Mouse (Mus musculus) embryonic facial prominence, embryonic 11.5 days (tissue): Measurements from ENCODE around the gene Utf1. TPM values are rescaled to one million over a fixed set of nuclear protein-coding genes. Genes with fewer than 3 reads are reported as not detected.

Experiments
- ATAC-seq: fragments of 200-750 bp; cut with Nextera tagmentation; replicated peaks from 2 replicates; pipeline ENCODE4 v1.8.0; 2017; ENCODE audit warnings: low read depth; ENCODE audit not compliant: insufficient number of reproducible peaks, low FRiP score, low TSS enrichment
- DNase-seq: peaks from one replicate; pipeline ENCODE4 v3.0.0-alpha.2; 2015; ENCODE audit warnings: low spot score
- H3K27ac ChIP-seq: fragments of 300-500 bp; sonication (generic); replicated peaks from 2 replicates; pipeline ENCODE4 v1.5.1; 2014; ENCODE audit warnings: mild to moderate bottlenecking, low read depth, low read length, control low read depth
- H3K27me3 ChIP-seq: fragments of 300-500 bp; sonication (generic); 2 replicates; pipeline ENCODE4 v1.6.1; 2014; ENCODE audit warnings: mild to moderate bottlenecking, low read length, moderate library complexity, mixed read lengths; ENCODE audit not compliant: control insufficient read depth, insufficient read depth
- H3K36me3 ChIP-seq: fragments of 300-500 bp; sonication (generic); replicated peaks from 2 replicates; pipeline ENCODE4 v1.6.1; 2014; ENCODE audit warnings: low read depth, mild to moderate bottlenecking, low read length, moderate library complexity, mixed read lengths; ENCODE audit not compliant: control insufficient read depth, insufficient read depth
- H3K4me1 ChIP-seq: fragments of 300-500 bp; sonication (generic); 2 replicates; pipeline ENCODE4 v1.6.1; 2014; ENCODE audit warnings: low read length, mixed read lengths; ENCODE audit not compliant: control insufficient read depth, insufficient read depth
- H3K4me2 ChIP-seq: fragments of 300-500 bp; sonication (generic); 2 replicates; pipeline ENCODE4 v1.6.1; 2014; ENCODE audit warnings: low read depth, mild to moderate bottlenecking, control low read depth, low read length, moderate library complexity
- H3K4me3 ChIP-seq: fragments of 300-500 bp; sonication (generic); 2 replicates; pipeline ENCODE4 v1.5.1; 2014; ENCODE audit warnings: low read depth, low read length, control low read depth
- H3K9ac ChIP-seq: fragments of 300-500 bp; sonication (generic); replicated peaks from 2 replicates; pipeline ENCODE4 v1.6.1; 2014; ENCODE audit warnings: mild to moderate bottlenecking, control low read depth, low read length
- H3K9me3 ChIP-seq: fragments of 300-500 bp; sonication (generic); replicated peaks from 2 replicates; pipeline ENCODE4 v1.6.1; 2016; ENCODE audit warnings: mild to moderate bottlenecking, low read length, inconsistent platforms, mixed read lengths; ENCODE audit not compliant: control insufficient read depth
- WGBS: fragments of 180-500 bp; shearing (Covaris S2); extraction: QIAGEN DNeasy Blood & Tissue Kit; methylation state at CpG from one replicate; pipeline ENCODE4 v1.1.7; 2014; 5-methylcytosine and 5-hydroxymethylcytosine counted together
- polyA plus RNA-seq: library from polyadenylated mRNA; unstranded; fragments of >200 nt; fragmentation: Nextera tagmentation; extraction: Ambion mirVana; gene quantifications from 2 replicates; pipeline ENCODE4 v1.2.1, GENCODE M21; 2014

Utf1 gene
- polyA plus RNA-seq, 1 experiment from 2014 or later = not detected

- DNase-seq = no peak
- Histone ChIP-seq H3K36me3 (no peaks in the 10 kb centered on the region), H3K27ac (no peak overlapping the region), H3K4me3 (peak overlapping the region; percentile 39), H3K4me2 (peak overlapping the region; percentile 75), H3K27me3 (no peaks in the 10 kb centered on the region), H3K4me1 (no peaks in the 10 kb centered on the region), H3K9me3 (no peaks in the 10 kb centered on the region), H3K9ac (peak overlapping the region; percentile 39)
- WGBS = 50% methylated on average over 13 of the region's 13 CpGs
- ATAC-seq = peak; percentile 59
These were observed 35.6 kb downstream of the Utf1 start for GRCm38 (mm10) chr7:139979011-139979719.

- Histone ChIP-seq H3K4me1 (no peaks in the 10 kb centered on the region), H3K27ac (no peak overlapping the region), H3K4me2 (no peak overlapping the region), H3K4me3 (no peak overlapping the region), H3K9ac (no peak overlapping the region), H3K27me3 (no peaks in the 10 kb centered on the region), H3K36me3 (no peaks in the 10 kb centered on the region), H3K9me3 (no peaks in the 10 kb centered on the region)
- no peak for ATAC-seq
- DNase-seq = no peak
- WGBS = 60% methylated on average over 3 of the region's 3 CpGs
These were observed 37.2 kb downstream of the Utf1 start for GRCm38 (mm10) chr7:139980778-139981177.

- H3K27ac ChIP-seq = no peak overlapping the region
- no peak overlapping the region for H3K4me2 ChIP-seq
- WGBS = 82% methylated on average over 11 of the region's 11 CpGs
- DNase-seq (no peak), ATAC-seq (no peak)
- H3K4me1 ChIP-seq = no peaks in the 10 kb centered on the region
- H3K9ac ChIP-seq = no peak overlapping the region
- H3K27me3 ChIP-seq = no peaks in the 10 kb centered on the region
- H3K4me3 ChIP-seq = no peak overlapping the region
- no peaks in the 10 kb centered on the region for H3K9me3 ChIP-seq
- H3K36me3 ChIP-seq = no peaks in the 10 kb centered on the region
These were observed 38.5 kb downstream of the Utf1 start for GRCm38 (mm10) chr7:139982058-139982457.

- Histone ChIP-seq H3K36me3 (no peaks in the 10 kb centered on the region), H3K9me3 (no peaks in the 10 kb centered on the region), H3K4me3 (no peak overlapping the region), H3K4me1 (no peaks in the 10 kb centered on the region), H3K9ac (no peak overlapping the region), H3K27me3 (no peaks in the 10 kb centered on the region), H3K4me2 (no peak overlapping the region), H3K27ac (no peak overlapping the region)
- no peak for ATAC-seq
- WGBS = 92% methylated on average over 11 of the region's 11 CpGs
- DNase-seq = no peak
These were observed 40.9 kb downstream of the Utf1 start for GRCm38 (mm10) chr7:139984505-139984904.

- no peaks in the 10 kb centered on the region for H3K4me1 ChIP-seq
- WGBS = 88% methylated on average over 9 of the region's 9 CpGs
- H3K36me3 ChIP-seq = no peaks in the 10 kb centered on the region
- H3K4me2 ChIP-seq = no peak overlapping the region
- no peak overlapping the region for H3K27ac ChIP-seq
- no peaks in the 10 kb centered on the region for H3K9me3 ChIP-seq
- no peak overlapping the region for H3K4me3 ChIP-seq
- no peak overlapping the region for H3K9ac ChIP-seq
- H3K27me3 ChIP-seq = no peaks in the 10 kb centered on the region
- ATAC-seq = no peak
- no peak for DNase-seq
These were observed 44.7 kb downstream of the Utf1 start for GRCm38 (mm10) chr7:139988272-139988671.

- no peak overlapping the region for H3K9ac ChIP-seq
- H3K27ac ChIP-seq = no peak overlapping the region
- no peak for DNase-seq
- H3K4me1 ChIP-seq = no peaks in the 10 kb centered on the region
- no peak overlapping the region for H3K4me3 ChIP-seq
- H3K36me3 ChIP-seq = no peaks in the 10 kb centered on the region; the same call in 1 of the 2 replicates
- no peaks in the 10 kb centered on the region for H3K9me3 ChIP-seq
- H3K4me2 ChIP-seq = no peak overlapping the region
- no peak for ATAC-seq
- 72% methylated on average over 8 of the region's 8 CpGs for WGBS
- no peaks in the 10 kb centered on the region for H3K27me3 ChIP-seq
These were observed 47.3 kb downstream of the Utf1 start for GRCm38 (mm10) chr7:139990864-139991394.

GRCm38 (mm10) chr7:139992406-139992805 lies 48.8 kb downstream of the Utf1 start, which contains the start of gene Adam8:
Gene Adam8 (minus strand): TSS chr7:139992562.
- ATAC-seq = no peak; the same call in 1 of the 2 replicates
- DNase-seq = no peak
- H3K4me1 ChIP-seq = no peaks in the 10 kb centered on the region
- H3K4me2 ChIP-seq = no peak within 1 kb of the TSS
- no peak within 1 kb of the TSS for H3K27ac ChIP-seq
- no peaks in the 10 kb centered on the region for H3K27me3 ChIP-seq
- 28% methylated on average over 7 of the region's 7 CpGs for WGBS
- H3K4me3 ChIP-seq = no peak within 1 kb of the TSS
- H3K9me3 ChIP-seq = no peaks in the 10 kb centered on the region
- no peaks in the 10 kb centered on the region; the same call in none of the 2 replicates for H3K36me3 ChIP-seq
- H3K9ac ChIP-seq = no peak within 1 kb of the TSS

- no peaks in the 10 kb centered on the region for H3K4me1 ChIP-seq
- H3K27me3 ChIP-seq = no peaks in the 10 kb centered on the region
- no peak overlapping the region for H3K9ac ChIP-seq
- WGBS = 86% methylated on average over 6 of the region's 6 CpGs
- ATAC-seq = no peak
- H3K9me3 ChIP-seq = no peaks in the 10 kb centered on the region
- no peak overlapping the region for H3K4me3 ChIP-seq
- H3K36me3 ChIP-seq = no peaks in the 10 kb centered on the region; the same call in none of the 2 replicates
- DNase-seq = no peak
- H3K4me2 ChIP-seq = no peak overlapping the region
- H3K27ac ChIP-seq = no peak overlapping the region
These were observed 49.9 kb downstream of the Utf1 start for GRCm38 (mm10) chr7:139993532-139993931.
